Mouse (Mus musculus): ENCODE measurements around the gene Mrc2. TPM values are rescaled to one million over a fixed set of nuclear protein-coding genes. Genes with fewer than 3 reads are reported as not detected.

Mrc2 gene
- total and polyA plus RNA-seq, 2 experiments from 2014 or later = 4.2 to 21.4 TPM

- ATAC-seq (no peak), DNase-seq (ENCODE audit: low spot score) (no peak)
- H3K9me3 ChIP-seq (ENCODE audit: low read length) = no peaks in the 10 kb centered on the region
- H3K4me1 ChIP-seq (ENCODE audit: insufficient read depth, low read length) = peaks cover 6% of the 10 kb centered on the region; the same call in 1 of the 2 replicates
- no peak overlapping the region for H3K9ac ChIP-seq (replicated peaks; ENCODE audit: low read length)
- no peak overlapping the region for H3K4me3 ChIP-seq (ENCODE audit: low read length)
- 80% methylated on average over 4 of the region's 4 CpGs for WGBS
- no peaks in the 10 kb centered on the region for H3K27me3 ChIP-seq (ENCODE audit: insufficient read depth, low read length)
- H3K4me2 ChIP-seq (ENCODE audit: low read depth, low read length) = no peak overlapping the region
- H3K27ac ChIP-seq = no peak overlapping the region
- TF ChIP-seq CTCF (IDR thresholded peaks at IDR 0.05; ENCODE audit: low read depth) = no peak
- H3K36me3 ChIP-seq (ENCODE audit: insufficient read depth, low read length) = no peaks in the 10 kb centered on the region
Measured at GRCm38 (mm10) chr11:105353891-105354280, 61.4 kb downstream of the Mrc2 start.

- no peak for TF ChIP-seq CTCF (IDR thresholded peaks at IDR 0.05; ENCODE audit: low read depth)
- Histone ChIP-seq H3K36me3 (ENCODE audit: insufficient read depth, low read length) (no peaks in the 10 kb centered on the region), H3K9me3 (ENCODE audit: low read length) (no peaks in the 10 kb centered on the region), H3K4me2 (ENCODE audit: low read depth, low read length) (no peak overlapping the region), H3K27me3 (ENCODE audit: insufficient read depth, low read length) (no peaks in the 10 kb centered on the region), H3K4me3 (ENCODE audit: low read length) (no peak overlapping the region), H3K27ac (no peak overlapping the region), H3K4me1 (ENCODE audit: insufficient read depth, low read length) (peaks cover 6% of the 10 kb centered on the region; the same call in 1 of the 2 replicates), H3K9ac (replicated peaks; ENCODE audit: low read length) (no peak overlapping the region)
- WGBS = 75% methylated on average over 7 of the region's 7 CpGs
- no peak for ATAC-seq
- DNase-seq (ENCODE audit: low spot score) = no peak
Measured at GRCm38 (mm10) chr11:105356301-105356700, 63.9 kb downstream of the Mrc2 start.

GRCm38 (mm10) chr11:105362041-105362765, 69.8 kb downstream of the Mrc2 start:
- WGBS = 65% methylated on average over 4 of the region's 4 CpGs
- H3K27ac ChIP-seq = peak overlapping the region; percentile 86; the same call in 1 of the 2 replicates
- H3K9ac ChIP-seq (replicated peaks; ENCODE audit: low read length) = no peak overlapping the region
- ATAC-seq (no peak), DNase-seq (ENCODE audit: low spot score) (peak; percentile 43)
- no peak overlapping the region for H3K4me3 ChIP-seq (ENCODE audit: low read length)
- no peaks in the 10 kb centered on the region for H3K9me3 ChIP-seq (ENCODE audit: low read length)
- H3K36me3 ChIP-seq (ENCODE audit: insufficient read depth, low read length) = no peaks in the 10 kb centered on the region
- no peak for TF ChIP-seq CTCF (IDR thresholded peaks at IDR 0.05; ENCODE audit: low read depth)
- H3K4me2 ChIP-seq (ENCODE audit: low read depth, low read length) = peak overlapping the region; percentile 80; the same call in 1 of the 2 replicates
- H3K27me3 ChIP-seq (ENCODE audit: insufficient read depth, low read length) = no peaks in the 10 kb centered on the region
- peaks cover 21% of the 10 kb centered on the region for H3K4me1 ChIP-seq (ENCODE audit: insufficient read depth, low read length)

- peak; percentile 84 for ATAC-seq
- peak; percentile 74 for TF ChIP-seq CTCF (IDR thresholded peaks at IDR 0.05; ENCODE audit: low read depth)
- no peaks in the 10 kb centered on the region for H3K36me3 ChIP-seq (ENCODE audit: insufficient read depth, low read length)
- peak overlapping the region; percentile 78 for H3K9ac ChIP-seq (replicated peaks; ENCODE audit: low read length)
- peak overlapping the region; percentile 80 for H3K4me2 ChIP-seq (ENCODE audit: low read depth, low read length)
- H3K4me1 ChIP-seq (ENCODE audit: insufficient read depth, low read length) = peaks cover 21% of the 10 kb centered on the region
- no peaks in the 10 kb centered on the region for H3K27me3 ChIP-seq (ENCODE audit: insufficient read depth, low read length)
- H3K4me3 ChIP-seq (ENCODE audit: low read length) = peak overlapping the region; percentile 57
- peak overlapping the region; percentile 86 for H3K27ac ChIP-seq
- DNase-seq (ENCODE audit: low spot score) = peak; percentile 88
- WGBS = under 1% methylated on average over 40 of the region's 40 CpGs
- H3K9me3 ChIP-seq (ENCODE audit: low read length) = no peaks in the 10 kb centered on the region
Measured at GRCm38 (mm10) chr11:105362946-105363597, 70.6 kb downstream of the Mrc2 start.

- no peak for TF ChIP-seq CTCF (IDR thresholded peaks at IDR 0.05; ENCODE audit: low read depth)
- peaks cover 21% of the 10 kb centered on the region for H3K4me1 ChIP-seq (ENCODE audit: insufficient read depth, low read length)
- DNase-seq (ENCODE audit: low spot score) (peak; percentile 75), ATAC-seq (peak; percentile 77)
- peak overlapping the region; percentile 57 for H3K4me3 ChIP-seq (ENCODE audit: low read length)
- H3K9ac ChIP-seq (replicated peaks; ENCODE audit: low read length) = peak overlapping the region; percentile 78
- H3K27me3 ChIP-seq (ENCODE audit: insufficient read depth, low read length) = no peaks in the 10 kb centered on the region
- H3K27ac ChIP-seq = peak overlapping the region; percentile 86
- peak overlapping the region; percentile 80 for H3K4me2 ChIP-seq (ENCODE audit: low read depth, low read length)
- H3K9me3 ChIP-seq (ENCODE audit: low read length) = no peaks in the 10 kb centered on the region
- no peaks in the 10 kb centered on the region for H3K36me3 ChIP-seq (ENCODE audit: insufficient read depth, low read length)
- WGBS = 17% methylated on average over 12 of the region's 12 CpGs
Measured at GRCm38 (mm10) chr11:105363598-105364385, 71.3 kb downstream of the Mrc2 start.

- DNase-seq (ENCODE audit: low spot score) = peak; percentile 55
- no peak for ATAC-seq
- peak overlapping the region; percentile 86 for H3K27ac ChIP-seq
- WGBS = 4% methylated on average over 12 of the region's 12 CpGs
- peak overlapping the region; percentile 78; the same call in 1 of the 2 replicates for H3K9ac ChIP-seq (replicated peaks; ENCODE audit: low read length)
- peaks cover 21% of the 10 kb centered on the region for H3K4me1 ChIP-seq (ENCODE audit: insufficient read depth, low read length)
- H3K9me3 ChIP-seq (ENCODE audit: low read length) = no peaks in the 10 kb centered on the region
- peak overlapping the region; percentile 80 for H3K4me2 ChIP-seq (ENCODE audit: low read depth, low read length)
- no peaks in the 10 kb centered on the region for H3K36me3 ChIP-seq (ENCODE audit: insufficient read depth, low read length)
- peak overlapping the region; percentile 57 for H3K4me3 ChIP-seq (ENCODE audit: low read length)
- TF ChIP-seq CTCF (IDR thresholded peaks at IDR 0.05; ENCODE audit: low read depth) = no peak
- no peaks in the 10 kb centered on the region for H3K27me3 ChIP-seq (ENCODE audit: insufficient read depth, low read length)
Measured at GRCm38 (mm10) chr11:105364386-105365065, 72.1 kb downstream of the Mrc2 start.
